Mouse (Mus musculus) liver, adult 2 months (tissue): ENCODE data around the gene Kcng4.

ENCODE experiments used
- CTCF ChIP-seq: fragments of 200-500 bp; IDR thresholded peaks from 2 replicates; pipeline ENCODE4 v1.5.1; 2011; ENCODE audit warnings: low read depth, low read length, control low read depth
- POLR2A ChIP-seq: fragments of 200-500 bp; IDR thresholded peaks from 2 replicates; pipeline ENCODE4 v1.6.1; 2011; ENCODE audit warnings: low read length, control low read depth; ENCODE audit not compliant: insufficient read depth; ENCODE audit errors: extremely low read depth

DNA sequence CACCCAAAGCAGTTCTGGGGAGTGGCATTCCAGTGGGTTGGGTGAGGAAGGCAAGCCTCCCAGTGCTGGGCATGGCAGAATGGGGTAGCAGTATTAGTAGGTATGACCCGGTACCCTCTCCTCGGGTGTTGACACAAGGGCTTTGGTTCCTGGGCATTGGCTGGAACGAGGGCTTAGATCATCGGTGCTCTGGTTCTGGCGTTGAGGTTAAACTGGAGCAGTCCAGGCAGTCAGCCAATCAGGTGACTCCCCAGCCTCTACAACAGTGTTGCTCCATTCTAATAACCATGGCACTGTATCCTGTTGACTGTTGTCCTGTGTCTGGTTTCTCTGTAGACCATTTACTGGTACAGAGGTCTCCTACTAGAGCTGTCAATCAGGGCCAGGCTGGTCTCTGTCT is 17.9 kb downstream of the Kcng4 start:
- TF ChIP-seq CTCF (no peak), POLR2A (no peak)
